12 mouse cellular contexts compared by ENCODE assay signal in the genomic region with DNA sequence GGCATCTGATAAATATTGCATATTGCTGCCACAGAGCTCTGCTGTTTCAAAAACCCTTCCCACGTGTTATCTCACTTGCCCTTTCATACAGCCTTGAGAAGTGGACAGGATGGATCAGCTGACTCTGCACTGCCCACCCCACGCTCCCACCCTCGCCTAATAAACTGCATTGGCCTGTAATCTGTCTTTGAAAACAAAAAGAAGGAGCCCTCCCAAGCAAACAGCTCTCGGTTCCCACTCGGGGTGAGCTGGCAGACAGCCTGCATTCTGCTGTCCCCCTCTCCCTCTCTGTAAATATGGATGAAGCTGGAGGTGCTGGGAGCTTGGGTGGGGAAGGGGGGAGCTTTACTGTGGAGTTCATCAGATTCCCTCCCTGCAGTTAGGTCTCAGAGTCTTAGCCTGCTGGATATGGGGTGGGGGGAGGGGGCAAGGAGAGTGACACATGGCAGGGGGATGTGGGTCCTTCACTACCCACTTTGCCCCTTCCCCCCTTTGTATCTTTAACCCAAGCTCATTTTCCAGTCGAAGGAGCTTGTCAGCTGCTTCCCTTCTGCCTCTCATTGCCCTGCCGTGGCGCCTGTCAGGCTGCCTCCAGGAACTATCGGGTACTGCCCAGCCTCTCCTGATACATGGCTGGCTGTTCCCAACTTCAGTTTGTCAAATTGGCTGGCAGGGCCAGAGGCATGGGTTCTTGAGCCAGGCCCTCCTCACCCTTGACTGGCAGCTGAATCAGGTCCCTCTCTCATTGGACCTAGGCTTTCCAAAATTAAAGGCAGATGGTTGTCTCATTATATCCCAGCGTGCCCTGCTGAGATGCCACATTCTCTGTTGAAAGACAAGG. TPM values are rescaled to one million over a fixed set of nuclear protein-coding genes. Genes with fewer than 3 reads are reported as not detected.
DNase-seq lines count a peak whose midpoint lies in the region; ATAC-seq lines count a peak whose summit lies in the region.
"Had no signal": no experiment of that assay in that cellular context is flagged by ENCODE, and none has a peak within 500 bp of the region (broad histone marks: within the 10 kb centered on the region; RNA-seq: fewer than 3 reads in every experiment).

No protein-coding gene starts in this region.

- H3K27me3 ChIP-seq in embryonic facial prominence, embryonic 13.5 days = no peaks in the 10 kb centered on the region
- no peaks in the 10 kb centered on the region for H3K27me3 ChIP-seq in embryonic facial prominence, embryonic 10.5 days (replicated peaks; ENCODE audit: low read depth, poor library complexity, severe bottlenecking)
- no peaks in the 10 kb centered on the region for H3K27me3 ChIP-seq in hindbrain, embryonic 15.5 days

- H3K9me3 ChIP-seq in embryonic facial prominence, embryonic 13.5 days = no peaks in the 10 kb centered on the region
- H3K9me3 ChIP-seq in embryonic facial prominence, embryonic 10.5 days = no peaks in the 10 kb centered on the region
- no peaks in the 10 kb centered on the region for H3K9me3 ChIP-seq in hindbrain, embryonic 15.5 days

- peaks cover 12% of the 10 kb centered on the region; the same call in 1 of the 2 replicates for H3K4me1 ChIP-seq in embryonic facial prominence, embryonic 13.5 days
- peaks cover 23% of the 10 kb centered on the region for H3K4me1 ChIP-seq in embryonic facial prominence, embryonic 10.5 days
- peaks cover 69% of the 10 kb centered on the region for H3K4me1 ChIP-seq in hindbrain, embryonic 15.5 days (replicated peaks)

- 51% methylated on average over 10 of the region's 10 CpGs for WGBS in embryonic facial prominence, embryonic 13.5 days
- 74% methylated on average over 10 of the region's 10 CpGs for WGBS in embryonic facial prominence, embryonic 10.5 days
- 23% methylated on average over 10 of the region's 10 CpGs for WGBS in hindbrain, embryonic 15.5 days

- 0 out of 2 replicates have a peak overlapping the region, but pooled peaks have one; percentile 36 for H3K9ac ChIP-seq in embryonic facial prominence, embryonic 13.5 days
- H3K9ac ChIP-seq in hindbrain, embryonic 15.5 days = no peak overlapping the region

- no peak overlapping the region for H3K4me2 ChIP-seq in embryonic facial prominence, embryonic 13.5 days
- no peak overlapping the region for H3K4me2 ChIP-seq in hindbrain, embryonic 15.5 days

- no peak overlapping the region for H3K27ac ChIP-seq in embryonic facial prominence, embryonic 13.5 days
- no peak overlapping the region for H3K27ac ChIP-seq in embryonic facial prominence, embryonic 10.5 days (replicated peaks)
- H3K27ac ChIP-seq in hindbrain, embryonic 15.5 days (replicated peaks) = peak overlapping the region; percentile 61

- no peaks in the 10 kb centered on the region for H3K36me3 ChIP-seq in embryonic facial prominence, embryonic 13.5 days
- H3K36me3 ChIP-seq in embryonic facial prominence, embryonic 10.5 days (replicated peaks) = peaks cover 69% of the 10 kb centered on the region
- H3K36me3 ChIP-seq in hindbrain, embryonic 15.5 days = no peaks in the 10 kb centered on the region

- no peak for ATAC-seq in embryonic facial prominence, embryonic 13.5 days (ENCODE audit: insufficient number of reproducible peaks, insufficient read depth, low FRiP score, low TSS enrichment, low read depth)
- peak; percentile 69 for ATAC-seq in hindbrain, embryonic 15.5 days (ENCODE audit: low FRiP score, low read depth)
- ATAC-seq in erythroid progenitor cell, adult 5-6 weeks (replicated peaks; ENCODE audit: low FRiP score, poor library complexity, severe bottlenecking) = no peak

- no peak for DNase-seq in embryonic facial prominence, embryonic 10.5 days (ENCODE audit: low spot score)
- peak; percentile 39 to 49 for DNase-seq in adrenal gland, postnatal 36 days
- peak; percentile 88 to 94 for DNase-seq in cerebellum, postnatal 10 days
- DNase-seq in layer of hippocampus, adult 18-20 months (ENCODE audit: low spot score in 2 of 2) = no peak
- no peak for DNase-seq in B cell, adult 2 months
- DNase-seq: heart, postnatal 10 days had no signal

- H3K4me3 ChIP-seq in embryonic facial prominence, embryonic 13.5 days = no peak overlapping the region
- no peak overlapping the region for H3K4me3 ChIP-seq in embryonic facial prominence, embryonic 10.5 days
- no peak overlapping the region for H3K4me3 ChIP-seq in hindbrain, embryonic 15.5 days

RNA-seq across cellular contexts. Expression of a gene that starts 10.6 kb away (rescaled TPM):
- polyA plus RNA-seq in embryonic facial prominence, embryonic 13.5 days (2015; fragmentation: Nextera tagmentation; extraction: Ambion mirVana) = 79.3 and 89.1 TPM in 2 replicates
- 128 and 131 TPM in 2 replicates for polyA plus RNA-seq in embryonic facial prominence, embryonic 10.5 days (2016; fragmentation: Nextera tagmentation; extraction: Ambion mirVana)
- total RNA-seq in adrenal gland, postnatal 36 days (2021) = 100 to 1,000 TPM; 222 to 224 TPM
- polyA plus RNA-seq in hindbrain, embryonic 15.5 days (2015; fragmentation: Nextera tagmentation; extraction: Ambion mirVana) = 577 and 611 TPM in 2 replicates
- total RNA-seq in layer of hippocampus, adult 18-20 months (2021) = 100 to 1,000 TPM in 1 of 2 experiments, 10 to 100 TPM in 1; 81.1 to 111 TPM
- total RNA-seq in erythroid progenitor cell, adult 5-6 weeks (2015; ENCODE audit: low replicate concordance) = not detected in 2 replicates
- not detected in 2 replicates for total RNA-seq in erythroid progenitor cell, adult 5-6 weeks (2017; ENCODE audit: low replicate concordance)
- total RNA-seq: common myeloid progenitor, adult 5-6 weeks had no signal
- polyA plus RNA-seq: C2C12 had no signal

RNA-seq across cellular contexts. Expression of a gene that starts 18.8 kb away (rescaled TPM):
- polyA plus RNA-seq in embryonic facial prominence, embryonic 13.5 days (2015; fragmentation: Nextera tagmentation; extraction: Ambion mirVana) = 7.6 and 9.3 TPM in 2 replicates
- polyA plus RNA-seq in embryonic facial prominence, embryonic 10.5 days (2016; fragmentation: Nextera tagmentation; extraction: Ambion mirVana) = 0.76 and 1.1 TPM in 2 replicates
- total RNA-seq in adrenal gland, postnatal 36 days (2021) = 1 to 10 TPM; 2.4 to 4.8 TPM
- polyA plus RNA-seq in hindbrain, embryonic 15.5 days (2015; fragmentation: Nextera tagmentation; extraction: Ambion mirVana) = 12.5 and 13.1 TPM in 2 replicates
- 1 to 10 TPM; 7.8 to 8.0 TPM for total RNA-seq in layer of hippocampus, adult 18-20 months (2021)
- 2.5 TPM in 1 of 2 replicates, not detected in the other for total RNA-seq in erythroid progenitor cell, adult 5-6 weeks (2015; ENCODE audit: low replicate concordance)
- not detected in 2 replicates for total RNA-seq in erythroid progenitor cell, adult 5-6 weeks (2017; ENCODE audit: low replicate concordance)
- total RNA-seq: liver, adult 2 months had no signal
- polyA plus RNA-seq: C2C12 had no signal

RNA-seq across cellular contexts. Expression of a gene that starts 45.8 kb away (rescaled TPM):
- polyA plus RNA-seq in embryonic facial prominence, embryonic 13.5 days (2015; fragmentation: Nextera tagmentation; extraction: Ambion mirVana) = 0.50 and 0.97 TPM in 2 replicates
- 0.50 and 0.67 TPM in 2 replicates for polyA plus RNA-seq in embryonic facial prominence, embryonic 10.5 days (2016; fragmentation: Nextera tagmentation; extraction: Ambion mirVana)
- total RNA-seq in adrenal gland, postnatal 36 days (2021) = 1 to 10 TPM in 1 of 2 experiments, under 1 TPM in 1; 0.50 to 1.4 TPM
- 12.2 and 13.8 TPM in 2 replicates for polyA plus RNA-seq in hindbrain, embryonic 15.5 days (2015; fragmentation: Nextera tagmentation; extraction: Ambion mirVana)
- 10 to 100 TPM; 81.6 to 85.3 TPM for total RNA-seq in layer of hippocampus, adult 18-20 months (2021)
- not detected in 2 replicates for total RNA-seq in erythroid progenitor cell, adult 5-6 weeks (2015; ENCODE audit: low replicate concordance)
- not detected in 2 replicates for total RNA-seq in erythroid progenitor cell, adult 5-6 weeks (2017; ENCODE audit: low replicate concordance)
- total RNA-seq: common myeloid progenitor, adult 5-6 weeks; heart, postnatal 10 days had no signal
- polyA plus RNA-seq: C2C12 had no signal

Comparison
In these comparisons a context has a peak if more than half of its experiments do, and no peak if none do; other contexts are left out.
1. DNase-seq: peak in adrenal gland, postnatal 36 days (2 of 2) and cerebellum, postnatal 10 days (2 of 2); none in embryonic facial prominence, embryonic 10.5 days (single experiment), layer of hippocampus, adult 18-20 months (0 of 2) and B cell, adult 2 months (0 of 2).
2. RNA of a gene that starts 10.6 kb away (total RNA-seq): 222 to 224 TPM in adrenal gland, postnatal 36 days and 81.1 to 111 TPM in layer of hippocampus, adult 18-20 months; not detected in erythroid progenitor cell, adult 5-6 weeks; every median in the first group is over 10 times any median in the second.
3. RNA of a gene that starts 45.8 kb away (total RNA-seq): 81.6 to 85.3 TPM in layer of hippocampus, adult 18-20 months; 0.50 to 1.4 TPM in adrenal gland, postnatal 36 days and not detected in erythroid progenitor cell, adult 5-6 weeks; every median in the first group is over 10 times any median in the second.